Mouse (Mus musculus): ENCODE data around the gene Adcy5.

DNA sequence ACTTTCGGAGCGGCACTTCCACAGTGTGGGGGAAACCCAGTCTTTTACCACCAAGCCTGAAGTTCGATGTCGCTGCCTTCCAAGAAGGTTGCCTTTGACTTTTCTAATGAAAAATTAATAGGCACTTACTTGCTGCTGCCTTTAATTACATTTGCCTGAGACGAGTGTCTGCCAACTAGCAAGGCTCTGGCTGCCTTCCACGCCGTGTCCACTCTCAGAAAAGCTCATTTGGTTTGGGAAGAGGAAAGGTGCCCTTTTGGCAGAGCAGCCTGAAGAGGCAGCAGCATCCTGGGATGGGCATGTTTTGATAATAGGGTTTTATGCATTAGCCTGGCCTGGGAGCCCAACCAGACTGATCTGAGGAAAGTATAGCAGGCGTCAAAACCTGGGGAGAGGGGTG is 12.8 kb upstream of the Adcy5 start:
- TF ChIP-seq GATA1 (IDR thresholded peaks at IDR 0.05; ENCODE audit: borderline replicate concordance, low read length), result no peak
- TF ChIP-seq CTCF (IDR thresholded peaks at IDR 0.05; ENCODE audit: low read depth, low read length), result no peak
